Mouse (Mus musculus) cerebellum, postnatal 25 days (tissue): Measurements from ENCODE around the gene Gm13279.
"Not testable (repeated sequence)": the region's sequence is repeated elsewhere in the genome, so short reads cannot be mapped to it uniquely, and the experiment has no call there.

Experiments
- DNase-seq, 2 experiments: peaks; one replicate each; pipeline ENCODE4 v3.0.0; 2021; ENCODE audit warnings: mixed read lengths in 2 of 2

Gene Gm13279

GRCm38 (mm10) chr4:88797097-88797496 is at the start of gene Gm13279:
Gene Gm13279 (plus strand): TSS chr4:88797397.
- DNase-seq: not testable (repeated sequence)

GRCm38 (mm10) chr4:88749926-88750325 is 47.3 kb upstream of the Gm13279 start:
- DNase-seq: no peak

GRCm38 (mm10) chr4:88754818-88755340 is 42.3 kb upstream of the Gm13279 start, which contains the start of gene Gm13271:
Gene Gm13271 (plus strand): TSS chr4:88754868.
- peak; percentile 67 to 75 for DNase-seq

GRCm38 (mm10) chr4:88756581-88757513 is 40.4 kb upstream of the Gm13279 start:
- DNase-seq: peak in 1 of 2 experiments; percentile 20

GRCm38 (mm10) chr4:88757628-88758031 is 39.6 kb upstream of the Gm13279 start:
- DNase-seq: peak; percentile 90 to 93

- DNase-seq: not testable (repeated sequence)
These were observed 38.4 kb upstream of the Gm13279 start for GRCm38 (mm10) chr4:88758751-88759150.

- DNase-seq: peak; percentile 37 to 39
These were observed 37.5 kb upstream of the Gm13279 start, which contains the start of gene Gm13283 for GRCm38 (mm10) chr4:88759610-88760268. Gene Gm13283 (plus strand): TSS chr4:88760119.

- DNase-seq: peak; percentile 71 to 79
These were observed 36.8 kb upstream of the Gm13279 start for GRCm38 (mm10) chr4:88760431-88760830.

GRCm38 (mm10) chr4:88761776-88762175 is 35.4 kb upstream of the Gm13279 start:
- DNase-seq: peak; percentile 61 to 65

GRCm38 (mm10) chr4:88762341-88762740 is 34.9 kb upstream of the Gm13279 start:
- peak in 1 of 2 experiments; percentile 33 for DNase-seq

- DNase-seq: peak; percentile 47 to 55
These were observed 33.7 kb upstream of the Gm13279 start for GRCm38 (mm10) chr4:88763384-88764018.

- DNase-seq: not testable (repeated sequence)
These were observed 23.7 kb upstream of the Gm13279 start, which contains the start of gene Gm13290 for GRCm38 (mm10) chr4:88773534-88773933. Gene Gm13290 (plus strand): TSS chr4:88773834.

- not testable (repeated sequence) for DNase-seq
These were observed 20.6 kb upstream of the Gm13279 start, which contains the start of gene Gm13289 for GRCm38 (mm10) chr4:88776622-88777021. Gene Gm13289 (plus strand): TSS chr4:88776922.

- not testable (repeated sequence) for DNase-seq
These were observed 17.6 kb upstream of the Gm13279 start, which contains the start of gene Gm13272 for GRCm38 (mm10) chr4:88779550-88779949. Gene Gm13272 (plus strand): TSS chr4:88779850.

GRCm38 (mm10) chr4:88780320-88780719 is 16.9 kb upstream of the Gm13279 start:
- peak in 1 of 2 experiments; percentile 3 for DNase-seq

- not testable (repeated sequence) for DNase-seq
These were observed 15.4 kb upstream of the Gm13279 start, which contains the start of gene Ifnz for GRCm38 (mm10) chr4:88781831-88782230. Gene Ifnz (plus strand): TSS chr4:88782131.

- not testable (repeated sequence) for DNase-seq
These were observed 14.9 kb upstream of the Gm13279 start for GRCm38 (mm10) chr4:88782335-88782734.

GRCm38 (mm10) chr4:88785409-88785808 is 11.8 kb upstream of the Gm13279 start, which contains the start of gene Gm13276:
Gene Gm13276 (plus strand): TSS chr4:88785709.
- not testable (repeated sequence) for DNase-seq

- DNase-seq: peak; percentile 73 to 83
These were observed 8.8 kb upstream of the Gm13279 start, which contains the start of gene Gm13277 for GRCm38 (mm10) chr4:88788402-88788801. Gene Gm13277 (plus strand): TSS chr4:88788632.

- not testable (repeated sequence) for DNase-seq
These were observed 5.9 kb upstream of the Gm13279 start, which contains the start of gene Gm13278 for GRCm38 (mm10) chr4:88791250-88791649. Gene Gm13278 (plus strand): TSS chr4:88791550.

GRCm38 (mm10) chr4:88793936-88794675 is 3.1 kb upstream of the Gm13279 start, which contains the start of gene Gm13275:
Gene Gm13275 (plus strand): TSS chr4:88794487.
- peak; percentile 56 to 76 for DNase-seq
